Mouse (Mus musculus) ES-E14 (cell line): ENCODE data around the gene Rbfox3.

Source experiments
- CHD2 ChIP-seq: IDR thresholded peaks from 2 replicates; pipeline ENCODE4 v1.6.1; 2014; ENCODE audit warnings: mild to moderate bottlenecking, low read depth, low read length, inconsistent platforms
- HCFC1 ChIP-seq: IDR thresholded peaks from 2 replicates; pipeline ENCODE4 v1.6.1; 2012; ENCODE audit warnings: low read length, inconsistent platforms, borderline replicate concordance; ENCODE audit not compliant: insufficient read depth
- MAFK ChIP-seq: IDR thresholded peaks from 2 replicates; pipeline ENCODE4 v1.6.1; 2014; ENCODE audit warnings: mild to moderate bottlenecking, low read depth, low read length, inconsistent platforms; ENCODE audit not compliant: insufficient read depth
- ZC3H11A ChIP-seq: IDR thresholded peaks from 2 replicates; pipeline ENCODE4 v1.6.1; 2012; ENCODE audit warnings: low read depth, mild to moderate bottlenecking, inconsistent platforms, low read length, borderline replicate concordance
- ZNF384 ChIP-seq: IDR thresholded peaks from 2 replicates; pipeline ENCODE4 v1.6.1; 2012; ENCODE audit warnings: low read depth, low read length, inconsistent platforms

- TF ChIP-seq HCFC1 (no peak), MAFK (no peak), ZC3H11A (no peak), CHD2 (no peak), ZNF384 (no peak)
Measured at GRCm38 (mm10) chr11:118573569-118573968, 337.8 kb downstream of the Rbfox3 start.
